Mouse (Mus musculus): ENCODE data around the gene Lmtk3.
A peak's percentile ranks its signal among the peaks of the same experiment; 100 is the strongest.

Gene Lmtk3

GRCm38 (mm10) chr7:45801348-45801747 is 17.8 kb downstream of the Lmtk3 start:
- no peaks in the 10 kb centered on the region for H3K9me3 ChIP-seq (ENCODE audit: low read length)
- TF ChIP-seq NANOG (IDR thresholded peaks at IDR 0.05; ENCODE audit: borderline replicate concordance, low read length) (no peak), CTCF (conservative IDR thresholded peaks at IDR 0.05; ENCODE audit: low read length) (peak; percentile 99), POU5F1 (IDR thresholded peaks at IDR 0.05; ENCODE audit: borderline replicate concordance, low read length) (no peak)
- H3K27me3 ChIP-seq (ENCODE audit: insufficient read depth, low read length) = peaks cover 14% of the 10 kb centered on the region
- H3K4me3 ChIP-seq (replicated peaks; ENCODE audit: low read length) = peak overlapping the region; percentile 66
- peaks cover 52% of the 10 kb centered on the region for H3K4me1 ChIP-seq (replicated peaks; ENCODE audit: low read depth, low read length)
- H3K36me3 ChIP-seq (ENCODE audit: insufficient read depth, low read length) = peaks cover 18% of the 10 kb centered on the region

DNA sequence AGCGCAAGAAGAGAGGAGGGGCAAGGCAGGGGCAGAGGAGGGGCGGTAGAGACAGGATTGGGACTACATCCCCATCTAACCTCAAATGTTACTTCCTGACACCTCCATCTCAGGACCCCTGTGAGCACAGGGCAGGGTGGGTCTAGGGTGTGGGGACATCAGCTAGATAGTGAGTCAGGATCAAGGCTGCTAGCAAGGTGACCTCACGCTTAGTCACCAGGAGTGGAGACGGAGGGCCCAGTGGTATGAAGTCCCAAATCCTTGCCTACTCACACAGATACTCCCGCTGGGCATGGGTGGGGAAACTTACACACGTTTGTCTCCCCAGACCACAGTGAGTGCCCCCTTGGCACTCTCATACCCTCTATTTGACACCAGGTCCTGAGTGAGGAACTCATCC is 19.0 kb downstream of the Lmtk3 start:
- H3K36me3 ChIP-seq (ENCODE audit: insufficient read depth, low read length) = peaks cover 30% of the 10 kb centered on the region
- H3K4me1 ChIP-seq (replicated peaks; ENCODE audit: low read depth, low read length) = peaks cover 55% of the 10 kb centered on the region
- H3K27me3 ChIP-seq (ENCODE audit: insufficient read depth, low read length) = peaks cover 9% of the 10 kb centered on the region
- no peak overlapping the region for H3K4me3 ChIP-seq (replicated peaks; ENCODE audit: low read length)
- TF ChIP-seq CTCF (conservative IDR thresholded peaks at IDR 0.05; ENCODE audit: low read length) = no peak
- no peak for TF ChIP-seq POU5F1 (IDR thresholded peaks at IDR 0.05; ENCODE audit: borderline replicate concordance, low read length)
- no peak for TF ChIP-seq NANOG (IDR thresholded peaks at IDR 0.05; ENCODE audit: borderline replicate concordance, low read length)
- no peaks in the 10 kb centered on the region for H3K9me3 ChIP-seq (ENCODE audit: low read length)

- Histone ChIP-seq H3K27me3 (ENCODE audit: insufficient read depth, low read length) (no peaks in the 10 kb centered on the region), H3K4me1 (replicated peaks; ENCODE audit: low read depth, low read length) (peaks cover 64% of the 10 kb centered on the region), H3K4me3 (replicated peaks; ENCODE audit: low read length) (no peak overlapping the region), H3K36me3 (ENCODE audit: insufficient read depth, low read length) (peaks cover 64% of the 10 kb centered on the region), H3K9me3 (ENCODE audit: low read length) (no peaks in the 10 kb centered on the region)
- TF ChIP-seq CTCF (conservative IDR thresholded peaks at IDR 0.05; ENCODE audit: low read length) (no peak), POU5F1 (IDR thresholded peaks at IDR 0.05; ENCODE audit: borderline replicate concordance, low read length) (no peak), NANOG (IDR thresholded peaks at IDR 0.05; ENCODE audit: borderline replicate concordance, low read length) (no peak)
Measured at GRCm38 (mm10) chr7:45805941-45806340, 22.4 kb downstream of the Lmtk3 start.

GRCm38 (mm10) chr7:45808471-45808870 is 24.9 kb downstream of the Lmtk3 start:
- no peaks in the 10 kb centered on the region for H3K9me3 ChIP-seq (ENCODE audit: low read length)
- TF ChIP-seq POU5F1 (IDR thresholded peaks at IDR 0.05; ENCODE audit: borderline replicate concordance, low read length) (no peak), NANOG (IDR thresholded peaks at IDR 0.05; ENCODE audit: borderline replicate concordance, low read length) (no peak)
- H3K4me1 ChIP-seq (replicated peaks; ENCODE audit: low read depth, low read length) = peaks cover 78% of the 10 kb centered on the region
- H3K36me3 ChIP-seq (ENCODE audit: insufficient read depth, low read length) = peaks cover 77% of the 10 kb centered on the region
- no peaks in the 10 kb centered on the region for H3K27me3 ChIP-seq (ENCODE audit: insufficient read depth, low read length)
- H3K4me3 ChIP-seq (replicated peaks; ENCODE audit: low read length) = peak overlapping the region; percentile 20; the same call in 1 of the 2 replicates

DNA sequence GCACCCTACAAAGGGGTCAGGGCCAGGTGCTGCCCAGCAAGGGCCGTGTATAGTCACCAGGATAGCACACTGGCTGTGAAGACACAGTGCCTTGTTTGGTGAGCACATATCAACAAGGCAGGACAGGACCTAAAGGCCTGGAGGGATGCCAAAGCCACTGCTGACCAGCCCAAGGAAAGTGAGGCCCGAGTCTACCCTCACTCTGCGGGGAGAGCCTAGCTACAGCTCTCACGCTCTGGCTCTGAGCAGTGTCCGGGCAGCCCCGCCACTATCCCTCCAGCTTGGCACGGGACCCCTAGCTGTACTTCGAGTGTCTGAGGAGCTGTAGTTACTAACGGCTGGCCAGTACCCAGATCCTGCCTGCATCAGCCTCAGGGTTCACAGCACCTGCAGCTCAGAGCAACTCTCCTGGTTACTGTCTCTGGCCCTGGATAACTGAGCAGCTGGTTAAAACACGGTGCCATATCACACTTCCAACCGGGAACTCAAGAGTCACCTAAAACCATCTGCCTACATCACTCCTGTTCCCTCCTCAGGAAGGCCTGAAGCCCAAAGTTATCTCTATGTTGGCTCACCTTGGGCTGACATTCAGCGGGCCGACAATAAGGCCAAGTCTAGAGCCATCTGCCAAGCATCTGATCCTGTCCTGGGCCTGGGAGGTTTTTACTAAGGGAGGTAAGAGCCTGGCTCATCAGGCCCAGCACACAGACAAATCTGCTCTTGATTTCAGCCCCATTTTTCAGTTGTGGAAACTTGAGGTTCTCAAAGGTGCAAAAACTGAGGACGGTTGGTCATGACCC is 25.9 kb downstream of the Lmtk3 start:
- no peak for TF ChIP-seq POU5F1 (IDR thresholded peaks at IDR 0.05; ENCODE audit: borderline replicate concordance, low read length)
- TF ChIP-seq CTCF (conservative IDR thresholded peaks at IDR 0.05; ENCODE audit: low read length) = no peak
- no peak for TF ChIP-seq NANOG (IDR thresholded peaks at IDR 0.05; ENCODE audit: borderline replicate concordance, low read length)
- H3K27me3 ChIP-seq (ENCODE audit: insufficient read depth, low read length) = no peaks in the 10 kb centered on the region
- H3K4me1 ChIP-seq (replicated peaks; ENCODE audit: low read depth, low read length) = peaks cover 78% of the 10 kb centered on the region
- H3K4me3 ChIP-seq (replicated peaks; ENCODE audit: low read length) = peak overlapping the region; percentile 20; the same call in 1 of the 2 replicates
- peaks cover 76% of the 10 kb centered on the region for H3K36me3 ChIP-seq (ENCODE audit: insufficient read depth, low read length)
- H3K9me3 ChIP-seq (ENCODE audit: low read length) = no peaks in the 10 kb centered on the region

- TF ChIP-seq CTCF (conservative IDR thresholded peaks at IDR 0.05; ENCODE audit: low read length) (no peak), NANOG (IDR thresholded peaks at IDR 0.05; ENCODE audit: borderline replicate concordance, low read length) (no peak)
- H3K4me3 ChIP-seq (replicated peaks; ENCODE audit: low read length) = peak overlapping the region; percentile 96
- no peaks in the 10 kb centered on the region for H3K27me3 ChIP-seq (ENCODE audit: insufficient read depth, low read length)
- peaks cover 52% of the 10 kb centered on the region for H3K36me3 ChIP-seq (ENCODE audit: insufficient read depth, low read length)
- H3K9me3 ChIP-seq (ENCODE audit: low read length) = no peaks in the 10 kb centered on the region
- H3K4me1 ChIP-seq (replicated peaks; ENCODE audit: low read depth, low read length) = peaks cover 72% of the 10 kb centered on the region
Measured at GRCm38 (mm10) chr7:45812921-45813320, 29.4 kb downstream of the Lmtk3 start.

- Histone ChIP-seq H3K4me3 (replicated peaks; ENCODE audit: low read length) (peak within 1 kb of the TSS; percentile 96), H3K36me3 (ENCODE audit: insufficient read depth, low read length) (peaks cover 40% of the 10 kb centered on the region), H3K4me1 (replicated peaks; ENCODE audit: low read depth, low read length) (peaks cover 64% of the 10 kb centered on the region), H3K27me3 (ENCODE audit: insufficient read depth, low read length) (peaks cover 10% of the 10 kb centered on the region), H3K9me3 (ENCODE audit: low read length) (no peaks in the 10 kb centered on the region)
- TF ChIP-seq CTCF (conservative IDR thresholded peaks at IDR 0.05; ENCODE audit: low read length) = no peak
- no peak for TF ChIP-seq POU5F1 (IDR thresholded peaks at IDR 0.05; ENCODE audit: borderline replicate concordance, low read length)
- TF ChIP-seq NANOG (IDR thresholded peaks at IDR 0.05; ENCODE audit: borderline replicate concordance, low read length) = no peak
Measured at GRCm38 (mm10) chr7:45813787-45814779, 30.5 kb downstream of the Lmtk3 start, which contains the start of gene Cyth2. Cyth2 (minus strand) TSS chr7:45814581.

DNA sequence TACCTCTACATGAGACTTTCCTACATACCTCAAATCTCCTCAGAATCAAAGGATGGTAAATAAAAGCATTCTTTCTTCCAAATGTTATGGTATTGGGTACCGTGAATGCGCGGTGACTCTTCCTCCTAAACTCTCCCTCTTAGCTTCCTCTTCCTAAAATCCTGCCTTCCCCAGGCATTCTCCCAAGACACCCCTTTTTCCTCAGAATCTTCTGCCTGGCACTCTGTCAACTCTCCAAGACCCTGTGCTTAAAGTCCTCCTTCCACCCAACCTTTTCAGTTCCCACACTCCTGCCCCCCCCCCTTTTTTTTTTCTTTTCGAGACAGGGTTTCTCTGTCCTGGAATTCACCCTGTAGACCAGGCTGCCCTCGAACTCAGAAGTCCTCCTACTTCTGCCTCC is 31.3 kb downstream of the Lmtk3 start:
- H3K9me3 ChIP-seq (ENCODE audit: low read length) = no peaks in the 10 kb centered on the region
- H3K36me3 ChIP-seq (ENCODE audit: insufficient read depth, low read length) = peaks cover 33% of the 10 kb centered on the region
- peak overlapping the region; percentile 50; the same call in 1 of the 2 replicates for H3K4me3 ChIP-seq (replicated peaks; ENCODE audit: low read length)
- TF ChIP-seq NANOG (IDR thresholded peaks at IDR 0.05; ENCODE audit: borderline replicate concordance, low read length) (no peak), POU5F1 (IDR thresholded peaks at IDR 0.05; ENCODE audit: borderline replicate concordance, low read length) (no peak), CTCF (conservative IDR thresholded peaks at IDR 0.05; ENCODE audit: low read length) (no peak)
- H3K4me1 ChIP-seq (replicated peaks; ENCODE audit: low read depth, low read length) = peaks cover 57% of the 10 kb centered on the region
- peaks cover 10% of the 10 kb centered on the region for H3K27me3 ChIP-seq (ENCODE audit: insufficient read depth, low read length)

Data from E14TG2a.4 (cell line).